9 mouse cellular contexts compared by ENCODE assay signal in genomic region chr12:104838987-104839386, GRCm38 (mm10). TPM values are rescaled to one million over a fixed set of nuclear protein-coding genes. Genes with fewer than 3 reads are reported as not detected.
DNase-seq lines count a peak whose midpoint lies in the region; ATAC-seq and TF ChIP-seq lines count a peak whose summit lies in the region.
"Had no signal": no experiment of that assay in that cellular context is flagged by ENCODE, and none has a peak within 500 bp of the region (broad histone marks: within the 10 kb centered on the region; RNA-seq: fewer than 3 reads in every experiment).

No protein-coding gene starts in this region.

- peaks cover 12% of the 10 kb centered on the region for H3K4me1 ChIP-seq in hindbrain, postnatal 0 days (ENCODE audit: insufficient read depth, low read length)
- peaks cover 19% of the 10 kb centered on the region for H3K4me1 ChIP-seq in hindbrain, embryonic 12.5 days
- H3K4me1 ChIP-seq in neural tube, embryonic 12.5 days: peaks cover 7% of the 10 kb centered on the region; the same call in 1 of the 2 replicates
- H3K4me1 ChIP-seq in neural tube, embryonic 15.5 days: peaks cover 10% of the 10 kb centered on the region
- H3K4me1 ChIP-seq in bone marrow macrophage, adult 2 months (ENCODE audit: control insufficient read depth, insufficient read depth, low read length): peaks cover 24% of the 10 kb centered on the region

- no peak overlapping the region for H3K9ac ChIP-seq in hindbrain, postnatal 0 days (replicated peaks; ENCODE audit: low read length)
- H3K9ac ChIP-seq in hindbrain, embryonic 12.5 days: no peak overlapping the region
- H3K9ac ChIP-seq in neural tube, embryonic 12.5 days: no peak overlapping the region
- no peak overlapping the region for H3K9ac ChIP-seq in neural tube, embryonic 15.5 days (replicated peaks)
- H3K9ac ChIP-seq: limb, embryonic 12.5 days had no signal

- no peak overlapping the region for H3K4me2 ChIP-seq in hindbrain, postnatal 0 days (ENCODE audit: low read depth, low read length)
- no peak overlapping the region for H3K4me2 ChIP-seq in hindbrain, embryonic 12.5 days (replicated peaks)
- no peak overlapping the region for H3K4me2 ChIP-seq in neural tube, embryonic 12.5 days (replicated peaks)
- H3K4me2 ChIP-seq in neural tube, embryonic 15.5 days: no peak overlapping the region
- H3K4me2 ChIP-seq: limb, embryonic 12.5 days had no signal

- H3K4me3 ChIP-seq in hindbrain, postnatal 0 days (ENCODE audit: low read length): no peak overlapping the region
- H3K4me3 ChIP-seq in hindbrain, embryonic 12.5 days: no peak overlapping the region
- no peak overlapping the region for H3K4me3 ChIP-seq in neural tube, embryonic 12.5 days
- no peak overlapping the region for H3K4me3 ChIP-seq in neural tube, embryonic 15.5 days (replicated peaks)
- H3K4me3 ChIP-seq in bone marrow macrophage, adult 2 months (ENCODE audit: insufficient read depth, low read length): no peak overlapping the region
- H3K4me3 ChIP-seq: limb, embryonic 12.5 days had no signal

- 53% methylated on average over 4 of the region's 4 CpGs for WGBS in hindbrain, postnatal 0 days
- 62% methylated on average over 4 of the region's 4 CpGs for WGBS in hindbrain, embryonic 12.5 days
- WGBS in neural tube, embryonic 12.5 days: 53% methylated on average over 4 of the region's 4 CpGs
- 56% methylated on average over 4 of the region's 4 CpGs for WGBS in neural tube, embryonic 15.5 days

- no peaks in the 10 kb centered on the region for H3K9me3 ChIP-seq in hindbrain, postnatal 0 days (ENCODE audit: low read length)
- no peaks in the 10 kb centered on the region for H3K9me3 ChIP-seq in hindbrain, embryonic 12.5 days (replicated peaks)
- no peaks in the 10 kb centered on the region for H3K9me3 ChIP-seq in neural tube, embryonic 12.5 days
- H3K9me3 ChIP-seq in neural tube, embryonic 15.5 days (replicated peaks): no peaks in the 10 kb centered on the region
- H3K9me3 ChIP-seq: limb, embryonic 12.5 days had no signal

- DNase-seq in hindbrain, postnatal 0 days (ENCODE audit: low spot score): peak; percentile 54
- peak; percentile 48 for DNase-seq in right cerebral cortex, adult 18-20 months
- no peak for DNase-seq in embryo, embryonic 9.5 days (ENCODE audit: extremely low spot score)

- no peak for ATAC-seq in hindbrain, postnatal 0 days
- ATAC-seq in hindbrain, embryonic 12.5 days (ENCODE audit: low FRiP score): no peak
- ATAC-seq in neural tube, embryonic 12.5 days (ENCODE audit: low FRiP score, low read depth): 0 out of 2 replicates have a peak, but pooled peaks have one; percentile 7
- no peak for ATAC-seq in neural tube, embryonic 15.5 days (ENCODE audit: low FRiP score)
- no peak for ATAC-seq in frontal cortex, adult (ENCODE audit: low TSS enrichment)

- no peak for TF ChIP-seq POLR2A in bone marrow macrophage, adult 2 months (IDR thresholded peaks at IDR 0.05; ENCODE audit: borderline replicate concordance, low read depth, low read length)

- H3K27ac ChIP-seq in hindbrain, postnatal 0 days: no peak overlapping the region
- no peak overlapping the region for H3K27ac ChIP-seq in hindbrain, embryonic 12.5 days
- no peak overlapping the region for H3K27ac ChIP-seq in neural tube, embryonic 12.5 days
- H3K27ac ChIP-seq in neural tube, embryonic 15.5 days (replicated peaks): no peak overlapping the region
- no peak overlapping the region for H3K27ac ChIP-seq in bone marrow macrophage, adult 2 months (ENCODE audit: insufficient read depth, low read depth, low read length)
- H3K27ac ChIP-seq: limb, embryonic 12.5 days had no signal

- no peaks in the 10 kb centered on the region for H3K27me3 ChIP-seq in hindbrain, postnatal 0 days (ENCODE audit: insufficient read depth, low read length)
- no peaks in the 10 kb centered on the region for H3K27me3 ChIP-seq in hindbrain, embryonic 12.5 days
- H3K27me3 ChIP-seq in neural tube, embryonic 12.5 days (replicated peaks): no peaks in the 10 kb centered on the region
- no peaks in the 10 kb centered on the region for H3K27me3 ChIP-seq in neural tube, embryonic 15.5 days (replicated peaks)

- peak; percentile 55 for TF ChIP-seq CTCF in hindbrain, postnatal 0 days (IDR thresholded peaks at IDR 0.05; ENCODE audit: low read depth)
- TF ChIP-seq CTCF in bone marrow macrophage, adult 2 months (IDR thresholded peaks at IDR 0.05; ENCODE audit: low read depth, low read length): 0 out of 2 replicates have a peak, but pooled peaks have one; percentile 26

- no peaks in the 10 kb centered on the region for H3K36me3 ChIP-seq in hindbrain, postnatal 0 days (ENCODE audit: insufficient read depth, low read length)
- H3K36me3 ChIP-seq in hindbrain, embryonic 12.5 days: no peaks in the 10 kb centered on the region
- no peaks in the 10 kb centered on the region for H3K36me3 ChIP-seq in neural tube, embryonic 12.5 days
- H3K36me3 ChIP-seq in neural tube, embryonic 15.5 days: no peaks in the 10 kb centered on the region
- H3K36me3 ChIP-seq: limb, embryonic 12.5 days had no signal

RNA-seq across cellular contexts. Expression of gene Clmn, which starts 25.9 kb away (rescaled TPM):
- 2.6 and 3.1 TPM in 2 replicates for total RNA-seq in hindbrain, postnatal 0 days (2014; rRNA removed)
- 1.7 and 2.6 TPM in 2 replicates for polyA plus RNA-seq in hindbrain, postnatal 0 days (2015; fragmentation: Nextera tagmentation; extraction: Ambion mirVana)
- 2.8 and 4.1 TPM in 2 replicates for polyA plus RNA-seq in hindbrain, embryonic 12.5 days (2016; fragmentation: Nextera tagmentation; extraction: Ambion mirVana)
- polyA plus RNA-seq in neural tube, embryonic 12.5 days (2016; fragmentation: Nextera tagmentation; extraction: Ambion mirVana): 2.0 TPM in 2 replicates
- polyA plus RNA-seq in neural tube, embryonic 15.5 days (2015; fragmentation: Nextera tagmentation; extraction: Ambion mirVana): 1.3 and 1.6 TPM in 2 replicates
- not detected in 2 replicates for polyA plus RNA-seq in bone marrow macrophage, adult 2 months (2012; ENCODE audit: insufficient read depth, insufficient read length, missing spikeins)
